Mouse (Mus musculus): ENCODE data around the gene Tmeff1.

Tmeff1 gene

DNA sequence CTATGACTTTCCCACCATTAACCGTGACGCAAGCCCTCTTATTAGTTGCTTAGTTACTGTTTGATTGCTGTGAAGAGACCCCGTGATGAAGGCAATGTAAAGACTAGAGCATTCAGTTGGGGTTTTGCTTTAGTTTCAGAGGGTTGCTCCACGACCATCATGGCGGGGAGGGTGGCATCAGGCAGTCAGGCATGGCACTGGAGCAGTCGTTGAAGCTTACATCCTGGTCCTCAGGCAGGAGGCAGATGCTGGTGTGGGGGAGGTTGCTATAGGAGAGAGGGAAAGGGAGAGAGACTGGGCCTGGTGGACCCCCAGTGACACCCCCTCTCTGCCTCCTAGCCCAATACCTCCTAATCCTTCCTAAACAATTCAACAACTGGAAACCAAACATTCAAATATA, 35.1 kb downstream of the Tmeff1 start:
- DNase-seq (ENCODE audit: inconsistent ontology term): no peak

- no peak for DNase-seq (ENCODE audit: inconsistent ontology term)
Observed at GRCm38 (mm10) chr4:48622246-48622645, 37.3 kb downstream of the Tmeff1 start.

DNA sequence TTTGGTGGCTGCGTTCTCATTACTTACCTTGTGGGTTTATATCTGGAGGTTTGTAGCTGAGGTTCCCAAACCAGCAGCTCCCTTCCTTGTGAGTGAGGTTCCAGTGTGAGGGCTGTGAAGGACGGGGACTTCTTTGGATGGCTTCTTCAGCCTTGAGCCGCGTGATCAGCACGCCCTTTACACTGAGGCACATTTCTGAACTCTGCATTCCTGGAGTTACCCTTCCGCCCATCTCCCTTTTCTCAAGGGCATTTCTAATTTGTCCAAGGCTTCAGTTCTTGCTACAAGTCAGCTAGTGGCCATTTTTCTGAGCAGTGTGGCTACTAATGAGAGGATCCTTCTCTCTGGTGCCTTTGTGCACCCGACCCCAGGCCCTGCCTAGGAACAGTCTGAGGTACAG, 38.0 kb downstream of the Tmeff1 start:
- DNase-seq (ENCODE audit: inconsistent ontology term): no peak

GRCm38 (mm10) chr4:48624961-48625360, 40.0 kb downstream of the Tmeff1 start:
- no peak for DNase-seq (ENCODE audit: inconsistent ontology term)

DNA sequence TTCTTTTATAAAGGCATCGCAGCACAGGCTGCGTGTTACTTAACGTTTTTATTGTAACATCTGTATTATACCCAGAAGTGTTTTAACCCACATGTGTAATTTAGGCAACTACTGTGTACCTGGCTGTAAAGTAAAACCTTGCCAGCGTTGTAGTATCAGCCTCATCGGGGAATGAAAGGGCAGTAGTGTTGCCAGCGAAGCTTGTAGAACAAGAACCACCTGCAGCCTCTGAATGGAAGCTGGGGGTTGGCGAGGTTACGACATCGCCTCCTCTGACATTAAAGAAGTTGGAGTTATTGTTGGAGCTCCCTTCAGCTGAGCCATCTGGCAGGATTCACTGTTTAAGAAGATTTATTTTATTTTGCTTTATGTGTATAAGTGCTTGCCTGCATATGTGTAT, 40.9 kb downstream of the Tmeff1 start:
- DNase-seq (ENCODE audit: inconsistent ontology term): no peak

DNA sequence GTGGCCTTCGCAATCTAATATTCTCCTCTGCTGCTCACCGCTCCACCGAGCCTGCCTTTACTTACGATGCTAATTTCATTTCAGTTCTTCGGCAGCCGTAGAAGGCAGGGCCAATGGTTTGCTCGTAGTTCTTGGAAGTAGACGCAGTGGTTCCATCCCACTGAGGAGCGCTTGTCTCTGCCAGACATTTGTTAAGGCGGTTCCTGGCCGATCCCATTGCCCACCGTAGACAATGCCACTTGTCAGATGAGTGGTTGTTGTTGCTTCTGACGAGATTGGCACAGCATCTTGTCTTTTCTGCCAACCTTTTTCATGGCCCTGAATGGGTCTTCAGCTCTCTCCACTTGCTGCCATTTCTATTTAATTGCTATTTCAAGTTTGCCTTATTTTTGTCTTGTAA, 44.5 kb downstream of the Tmeff1 start:
- DNase-seq (ENCODE audit: inconsistent ontology term): peak; percentile 38

DNA sequence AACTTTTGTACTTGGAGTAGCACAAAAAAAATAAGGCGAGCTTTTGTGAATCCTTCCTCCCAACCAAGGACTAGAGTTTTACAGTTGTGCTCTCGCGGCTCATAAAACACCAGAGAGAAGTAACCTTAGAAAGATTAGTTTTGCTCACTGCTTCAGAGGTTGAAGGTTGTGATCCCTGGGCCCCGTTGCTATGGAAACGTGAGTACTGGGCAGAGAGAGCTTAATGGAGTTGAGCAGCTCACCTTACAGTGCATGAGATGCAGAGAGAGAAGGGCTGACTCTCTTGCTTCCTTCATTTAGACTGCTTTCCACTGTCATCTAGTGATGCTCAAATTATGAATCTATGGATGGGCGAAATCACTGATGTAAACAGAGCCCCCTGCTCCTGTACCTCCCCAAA, 48.6 kb downstream of the Tmeff1 start:
- DNase-seq (ENCODE audit: inconsistent ontology term): no peak

GRCm38 (mm10) chr4:48634058-48634457, 49.1 kb downstream of the Tmeff1 start:
- no peak for DNase-seq (ENCODE audit: inconsistent ontology term)

- no peak for DNase-seq (ENCODE audit: inconsistent ontology term)
Observed at GRCm38 (mm10) chr4:48636831-48637230, 51.9 kb downstream of the Tmeff1 start.

DNA sequence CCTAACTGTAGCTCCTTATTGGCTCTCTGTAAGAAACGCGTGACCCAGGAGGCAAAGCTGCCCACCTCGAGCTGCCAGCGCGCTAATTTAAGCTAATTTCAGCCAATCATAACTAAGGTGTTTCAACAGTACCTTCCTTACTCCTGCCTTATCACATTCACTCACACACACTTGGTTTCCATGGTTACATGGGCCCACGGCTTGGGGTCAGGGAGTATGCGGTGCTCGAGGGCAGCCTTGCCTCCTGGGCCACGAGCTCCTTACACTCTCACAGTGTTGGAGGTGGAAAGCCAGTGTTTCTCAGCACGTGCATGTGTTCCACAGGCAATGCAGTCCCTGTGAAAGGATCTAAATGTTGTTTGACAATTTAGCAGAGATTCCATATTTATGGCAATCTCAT, 53.2 kb downstream of the Tmeff1 start:
- DNase-seq (ENCODE audit: inconsistent ontology term): no peak

GRCm38 (mm10) chr4:48639503-48639902, 54.5 kb downstream of the Tmeff1 start:
- no peak for DNase-seq (ENCODE audit: inconsistent ontology term)

GRCm38 (mm10) chr4:48643801-48644200, 58.8 kb downstream of the Tmeff1 start:
- no peak for DNase-seq (ENCODE audit: inconsistent ontology term)

DNA sequence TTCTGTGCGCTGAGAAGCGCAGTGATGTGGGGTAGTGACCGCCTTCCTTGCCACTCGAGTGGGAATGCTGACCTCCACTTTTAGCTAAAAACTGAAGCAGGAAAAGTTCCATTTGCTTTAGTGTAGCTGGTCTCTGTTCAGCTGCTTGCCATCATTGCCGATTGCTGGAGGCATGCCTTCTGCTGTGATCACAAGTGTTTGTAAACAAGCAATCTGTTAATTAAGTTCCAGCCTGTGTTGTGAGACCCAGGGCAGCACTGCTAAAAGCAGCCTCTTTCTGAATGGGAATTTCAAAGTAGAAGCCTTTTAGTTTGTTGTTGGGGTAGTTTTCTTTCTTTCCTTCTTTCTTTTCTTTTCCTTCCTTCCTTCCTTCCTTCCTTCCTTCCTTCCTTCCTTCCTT, 61.2 kb downstream of the Tmeff1 start:
- DNase-seq (ENCODE audit: inconsistent ontology term): no peak

DNA sequence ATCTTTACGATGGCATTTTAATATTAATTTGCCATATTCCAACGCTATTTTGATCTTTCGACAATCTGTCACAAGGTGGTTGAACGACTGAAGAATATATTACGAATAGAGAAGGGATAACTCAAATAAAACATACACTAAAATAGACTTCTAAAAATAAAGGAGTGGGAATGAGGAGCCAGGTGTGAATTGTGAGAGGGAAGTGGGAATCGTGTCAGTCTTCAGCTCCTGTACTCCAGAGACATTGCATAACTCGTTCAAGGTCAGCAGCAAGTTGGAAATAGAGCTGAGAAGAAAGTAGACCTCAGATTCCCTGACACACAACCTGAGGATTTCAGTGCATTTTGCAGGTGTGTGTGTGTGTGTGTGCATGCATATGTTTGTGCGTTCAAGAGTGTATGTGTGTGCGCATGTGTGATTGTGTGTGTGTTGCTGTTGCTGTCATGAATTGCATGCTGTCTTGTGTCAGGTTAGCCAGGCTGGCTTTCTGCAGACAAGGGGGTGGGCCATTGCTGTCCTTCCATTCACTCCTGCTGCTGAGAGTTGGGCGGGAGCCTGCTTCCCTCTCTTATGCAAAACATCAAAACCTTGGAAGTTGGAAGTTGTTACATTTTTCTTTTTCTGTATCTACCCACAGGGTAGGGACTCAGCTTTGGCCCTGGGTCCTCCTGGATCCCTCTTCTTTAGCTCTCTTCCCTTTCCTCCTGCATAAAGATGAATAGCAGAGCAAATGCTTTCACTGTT, 65.8 kb downstream of the Tmeff1 start:
- no peak for DNase-seq (ENCODE audit: inconsistent ontology term)

- DNase-seq (ENCODE audit: inconsistent ontology term): no peak
Observed at GRCm38 (mm10) chr4:48654118-48654517, 69.1 kb downstream of the Tmeff1 start.

- no peak for DNase-seq (ENCODE audit: inconsistent ontology term)
Observed at GRCm38 (mm10) chr4:48656530-48656929, 71.6 kb downstream of the Tmeff1 start.

DNA sequence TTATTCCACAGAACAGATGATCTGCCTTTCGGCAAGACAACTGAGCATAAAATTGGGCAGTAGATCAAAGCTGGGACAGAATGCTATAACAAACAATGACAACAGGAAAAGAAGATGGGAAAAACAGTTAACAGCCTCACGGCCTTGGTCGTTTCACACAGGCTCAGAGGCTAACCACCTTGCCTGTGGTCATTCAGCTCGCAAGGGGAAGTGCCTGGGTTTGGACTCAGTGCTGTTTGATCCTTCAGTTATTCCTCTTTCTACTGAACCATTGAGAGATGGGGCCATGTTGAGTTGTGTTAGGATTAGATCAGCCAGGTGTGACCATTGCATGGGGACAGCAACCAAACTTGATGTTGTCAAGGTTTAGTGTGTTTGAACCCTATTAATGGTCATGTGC, 75.2 kb downstream of the Tmeff1 start:
- DNase-seq (ENCODE audit: inconsistent ontology term): no peak

DNA sequence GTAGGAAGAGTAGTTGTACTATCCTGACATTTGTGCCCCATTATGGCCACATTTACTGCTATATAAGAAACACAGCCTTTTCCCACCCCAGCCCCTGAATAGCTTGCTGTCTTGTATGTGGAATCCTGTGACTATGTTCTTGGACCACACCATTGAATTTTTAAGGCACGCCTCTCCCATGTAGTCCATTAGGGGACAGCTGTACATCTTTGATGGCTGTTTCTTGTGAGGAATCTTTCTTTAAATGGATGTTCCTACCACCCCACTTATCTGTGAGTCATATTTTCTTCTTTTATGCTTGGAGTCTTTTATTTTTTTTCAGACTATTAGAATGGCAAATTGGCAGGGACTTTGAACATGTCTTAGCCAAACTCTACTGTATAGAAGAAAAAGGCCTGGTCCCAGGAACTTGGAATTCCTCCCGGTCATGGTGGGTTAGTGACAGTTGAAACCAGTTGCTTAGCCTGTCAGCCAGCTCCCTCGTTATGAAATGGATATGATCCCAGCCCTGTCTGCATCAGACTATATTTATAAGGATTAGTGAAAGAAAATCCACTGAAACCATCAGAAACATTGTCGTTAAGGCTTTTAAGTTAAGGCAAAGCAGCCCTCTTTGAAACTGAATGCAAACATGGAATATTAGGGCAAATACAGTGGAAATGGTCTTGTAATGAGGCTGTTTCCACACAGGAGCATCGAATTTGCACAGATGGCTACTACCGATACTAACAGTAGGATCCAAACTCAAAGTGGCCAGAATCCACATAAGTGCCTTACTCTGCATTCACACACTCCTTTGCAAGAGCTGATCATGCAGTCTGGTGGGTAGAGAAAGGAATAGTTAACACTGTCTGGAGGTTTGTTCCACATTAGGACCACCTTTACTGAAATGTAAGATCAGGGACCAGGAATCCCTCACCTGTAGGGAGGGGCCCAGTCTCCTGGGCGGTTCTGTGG, 75.9 kb downstream of the Tmeff1 start:
- peak; percentile 22 for DNase-seq (ENCODE audit: inconsistent ontology term)

DNA sequence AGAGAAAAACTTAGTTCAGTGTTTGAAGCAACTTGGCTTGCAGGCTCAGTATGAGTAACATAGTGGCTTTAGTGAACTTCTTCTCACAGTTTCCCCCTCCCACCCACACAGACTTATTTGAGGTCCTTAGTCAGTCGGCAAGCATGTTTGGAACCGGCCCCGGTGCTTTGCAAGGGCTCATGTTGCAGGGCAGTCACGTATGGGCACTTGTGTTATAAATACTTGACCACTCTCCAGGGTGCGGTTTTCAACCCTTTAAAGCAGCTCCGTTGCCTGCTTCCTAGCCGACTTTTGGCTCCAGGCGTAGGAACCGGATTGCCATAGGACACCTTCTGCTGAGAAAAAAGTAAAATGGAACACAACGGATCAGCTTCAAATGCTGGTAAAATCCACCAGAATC, 78.3 kb downstream of the Tmeff1 start, which contains the start of gene Cavin4:
TSS of gene Cavin4 (plus strand) at position 244 of the 400 bp plus-strand sequence.
- DNase-seq (ENCODE audit: inconsistent ontology term): peak; percentile 27

GRCm38 (mm10) chr4:48664021-48664420, 79.0 kb downstream of the Tmeff1 start:
- no peak for DNase-seq (ENCODE audit: inconsistent ontology term)

GRCm38 (mm10) chr4:48667279-48667678, 82.3 kb downstream of the Tmeff1 start:
- DNase-seq (ENCODE audit: inconsistent ontology term): no peak

DNA sequence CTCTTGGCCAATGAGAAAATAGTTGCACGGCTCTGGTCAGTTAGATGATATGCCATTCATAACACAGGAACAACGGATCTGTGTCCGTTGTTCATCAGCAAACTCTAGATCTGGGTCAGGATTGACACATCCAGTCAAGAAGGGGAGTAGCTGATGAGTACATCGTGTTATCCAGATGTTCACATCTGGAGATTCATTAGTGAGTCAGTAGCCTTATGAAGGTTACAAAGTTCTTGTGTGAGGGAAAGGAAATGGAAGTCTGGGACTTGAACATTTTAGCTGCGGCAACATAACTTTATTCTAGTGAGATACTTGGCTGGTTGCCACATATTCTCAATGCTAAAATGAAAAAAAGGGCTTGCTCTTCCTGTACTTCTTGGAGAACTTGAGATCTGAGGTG, 87.9 kb downstream of the Tmeff1 start:
- DNase-seq (ENCODE audit: inconsistent ontology term): no peak

GRCm38 (mm10) chr4:48674412-48674811, 89.4 kb downstream of the Tmeff1 start:
- no peak for DNase-seq (ENCODE audit: inconsistent ontology term)
